Mouse (Mus musculus): ENCODE measurements around the gene Dapk2. TPM values are rescaled to one million over a fixed set of nuclear protein-coding genes. Genes with fewer than 3 reads are reported as not detected.

Dapk2 gene
- polyA plus RNA-seq, 1 experiment from 2014 or later = 6.7 TPM

DNA sequence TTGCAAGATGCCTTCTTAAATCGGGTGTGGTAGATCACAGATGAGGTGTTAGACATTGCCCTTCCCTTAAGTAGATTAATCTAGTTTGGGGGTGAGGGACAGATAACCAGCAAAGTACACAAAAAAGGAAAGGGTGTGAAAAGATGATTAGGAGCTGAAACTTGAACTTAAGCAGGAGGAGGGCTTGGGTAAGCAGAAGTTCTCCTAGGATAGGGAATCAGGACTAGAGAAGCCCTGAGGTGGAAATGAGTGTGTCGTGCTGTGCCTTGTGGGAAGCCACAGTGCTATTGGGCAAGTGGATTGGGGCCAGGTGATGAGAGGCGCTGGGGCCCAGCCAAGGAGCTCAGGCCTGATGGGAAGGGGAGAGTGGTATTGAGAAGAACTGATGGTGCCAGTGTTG is 36.0 kb downstream of the Dapk2 start:
- H3K4me1 ChIP-seq (ENCODE audit: control insufficient read depth, insufficient read depth, low read length) = no peaks in the 10 kb centered on the region
- no peak overlapping the region for H3K9ac ChIP-seq (ENCODE audit: low read length)
- DNase-seq (ENCODE audit: low spot score, missing footprints) (peak; percentile 44), ATAC-seq (ENCODE audit: low FRiP score) (no peak)
- H3K27ac ChIP-seq (ENCODE audit: low read depth, low read length) = no peak overlapping the region
- H3K4me3 ChIP-seq (ENCODE audit: low read depth, low read length) = no peak overlapping the region
- 81% methylated on average over 3 of the region's 3 CpGs for WGBS
- no peak overlapping the region for H3K4me2 ChIP-seq
- H3K36me3 ChIP-seq (ENCODE audit: control insufficient read depth, insufficient read depth, low read length) = no peaks in the 10 kb centered on the region
- H3K9me3 ChIP-seq (ENCODE audit: control insufficient read depth, low read length) = no peaks in the 10 kb centered on the region
- H3K27me3 ChIP-seq (ENCODE audit: control insufficient read depth, insufficient read depth, low read length) = no peaks in the 10 kb centered on the region

DNA sequence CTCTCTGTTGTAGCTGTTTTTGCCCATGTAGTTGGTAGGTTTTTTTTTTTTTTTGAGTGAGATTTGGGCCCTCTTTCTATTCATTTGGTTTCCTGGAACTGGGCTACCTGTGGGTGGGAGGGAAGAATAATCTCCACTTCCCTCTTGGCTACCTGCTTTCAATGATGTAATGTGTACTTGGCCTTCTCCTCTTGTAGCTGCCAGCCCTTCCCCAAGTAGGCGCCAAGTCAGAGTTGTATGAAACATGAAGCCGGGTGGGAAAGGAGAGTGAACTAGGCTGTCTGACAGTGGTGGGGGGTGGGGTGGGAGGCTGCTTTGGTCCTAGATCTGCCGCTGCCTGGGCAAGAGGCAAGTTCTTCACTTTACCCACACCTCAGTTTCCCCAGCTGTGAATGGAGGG is 38.5 kb downstream of the Dapk2 start:
- Histone ChIP-seq H3K4me1 (ENCODE audit: control insufficient read depth, insufficient read depth, low read length) (no peaks in the 10 kb centered on the region), H3K4me3 (ENCODE audit: low read depth, low read length) (no peak overlapping the region), H3K9ac (ENCODE audit: low read length) (no peak overlapping the region), H3K27me3 (ENCODE audit: control insufficient read depth, insufficient read depth, low read length) (no peaks in the 10 kb centered on the region), H3K36me3 (ENCODE audit: control insufficient read depth, insufficient read depth, low read length) (no peaks in the 10 kb centered on the region), H3K9me3 (ENCODE audit: control insufficient read depth, low read length) (no peaks in the 10 kb centered on the region), H3K4me2 (no peak overlapping the region), H3K27ac (ENCODE audit: low read depth, low read length) (no peak overlapping the region)
- WGBS = 78% methylated on average over 3 of the region's 3 CpGs
- DNase-seq (ENCODE audit: low spot score, missing footprints) (peak; percentile 28), ATAC-seq (ENCODE audit: low FRiP score) (no peak)

DNA sequence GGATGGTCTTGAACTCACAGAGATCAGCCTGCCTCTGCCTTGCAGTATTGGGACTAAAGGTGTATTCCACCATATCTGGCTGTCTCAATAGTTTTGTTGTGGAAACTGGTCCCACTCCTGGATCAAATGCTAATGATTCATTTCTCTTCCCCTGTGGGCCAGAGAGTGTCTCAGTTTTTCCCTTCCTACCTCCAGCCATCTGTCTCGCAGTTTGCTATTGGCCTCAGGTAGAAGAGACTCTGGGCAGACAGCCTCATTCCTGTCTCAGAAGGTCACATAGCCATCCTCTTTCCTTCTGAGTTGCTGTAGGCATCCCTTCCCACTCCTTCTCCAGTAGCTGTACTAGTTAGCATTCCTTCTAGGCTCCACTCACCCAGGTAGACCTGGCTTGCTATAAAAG is 40.5 kb downstream of the Dapk2 start:
- H3K9me3 ChIP-seq (ENCODE audit: control insufficient read depth, low read length) = no peaks in the 10 kb centered on the region
- no peak overlapping the region for H3K9ac ChIP-seq (ENCODE audit: low read length)
- WGBS = 92% methylated on average over 1 of the region's 1 CpGs
- DNase-seq (ENCODE audit: low spot score, missing footprints) (no peak), ATAC-seq (ENCODE audit: low FRiP score) (no peak)
- no peaks in the 10 kb centered on the region for H3K4me1 ChIP-seq (ENCODE audit: control insufficient read depth, insufficient read depth, low read length)
- H3K27ac ChIP-seq (ENCODE audit: low read depth, low read length) = no peak overlapping the region
- H3K27me3 ChIP-seq (ENCODE audit: control insufficient read depth, insufficient read depth, low read length) = no peaks in the 10 kb centered on the region
- H3K4me2 ChIP-seq = no peak overlapping the region
- no peaks in the 10 kb centered on the region for H3K36me3 ChIP-seq (ENCODE audit: control insufficient read depth, insufficient read depth, low read length)
- no peak overlapping the region for H3K4me3 ChIP-seq (ENCODE audit: low read depth, low read length)

DNA sequence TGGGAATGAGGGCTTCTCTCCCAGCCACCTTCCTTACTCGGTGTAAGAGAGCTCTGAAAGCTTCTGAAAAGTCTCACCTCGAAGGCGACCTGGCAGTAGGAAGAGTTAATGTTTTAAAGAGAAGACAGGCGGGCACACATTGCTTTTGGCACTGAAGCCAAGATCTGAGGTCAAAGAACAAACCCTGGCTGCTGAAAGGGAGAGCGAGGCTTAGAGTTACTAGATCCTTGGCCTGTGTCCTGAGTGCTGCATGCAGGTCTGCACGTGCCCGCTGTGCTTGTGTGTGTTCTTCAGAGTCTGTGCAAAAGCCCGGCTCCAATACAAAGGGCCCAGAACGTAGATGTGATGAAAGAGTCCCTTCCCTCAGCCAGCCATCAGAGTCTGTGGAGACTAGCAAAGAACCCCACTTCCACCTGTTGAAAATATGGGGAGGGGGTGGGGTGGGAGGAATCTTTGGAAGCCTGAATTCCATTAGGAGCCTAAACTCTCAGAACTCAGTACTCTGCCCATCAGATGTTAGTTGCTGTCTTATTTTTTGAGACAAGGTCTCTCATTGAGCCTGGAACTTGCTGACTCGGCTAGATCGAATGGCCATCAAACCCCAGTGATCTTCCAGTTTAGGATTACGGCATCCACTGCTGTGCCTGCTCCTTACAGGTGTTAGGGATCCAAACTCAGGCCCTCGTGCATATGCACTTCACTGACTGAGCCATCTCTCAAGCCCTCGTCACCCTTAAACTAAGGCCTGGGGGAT is 41.8 kb downstream of the Dapk2 start:
- WGBS = 87% methylated on average over 14 of the region's 14 CpGs
- no peak for ATAC-seq (ENCODE audit: low FRiP score)

DNA sequence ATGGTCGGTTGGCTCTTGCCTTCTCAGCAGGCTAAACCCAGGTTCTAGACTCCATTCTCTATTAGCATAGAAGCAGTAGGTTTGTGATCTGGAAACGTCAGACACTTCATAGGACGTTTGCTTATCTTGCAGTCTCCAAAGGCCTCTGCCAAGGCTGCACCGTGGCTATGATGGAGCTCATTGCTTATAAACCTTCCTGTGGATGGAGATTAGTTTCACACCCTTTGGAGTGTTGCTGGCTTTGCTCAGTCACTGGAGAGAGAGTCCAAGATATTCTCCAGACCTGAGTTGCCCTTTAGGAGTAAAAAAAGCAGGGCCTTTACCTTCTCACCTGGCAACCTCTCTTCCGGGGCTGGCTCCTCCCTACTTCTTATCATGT is 42.4 kb downstream of the Dapk2 start:
- no peaks in the 10 kb centered on the region for H3K4me1 ChIP-seq (ENCODE audit: control insufficient read depth, insufficient read depth, low read length)
- H3K27ac ChIP-seq (ENCODE audit: low read depth, low read length) = no peak overlapping the region
- H3K27me3 ChIP-seq (ENCODE audit: control insufficient read depth, insufficient read depth, low read length) = no peaks in the 10 kb centered on the region
- WGBS = 84% methylated on average over 5 of the region's 5 CpGs
- ATAC-seq (ENCODE audit: low FRiP score) = no peak
- no peaks in the 10 kb centered on the region for H3K9me3 ChIP-seq (ENCODE audit: control insufficient read depth, low read length)
- no peak overlapping the region for H3K9ac ChIP-seq (ENCODE audit: low read length)
- H3K4me2 ChIP-seq = no peak overlapping the region
- no peak for DNase-seq (ENCODE audit: low spot score, missing footprints)
- H3K4me3 ChIP-seq (ENCODE audit: low read depth, low read length) = no peak overlapping the region
- H3K36me3 ChIP-seq (ENCODE audit: control insufficient read depth, insufficient read depth, low read length) = no peaks in the 10 kb centered on the region

More for the DNA sequence above, 41.8 kb downstream of the Dapk2 start:
- no peak for DNase-seq (ENCODE audit: low spot score, missing footprints)
- H3K36me3 ChIP-seq (ENCODE audit: control insufficient read depth, insufficient read depth, low read length) = no peaks in the 10 kb centered on the region
- no peak overlapping the region for H3K9ac ChIP-seq (ENCODE audit: low read length)
- no peak overlapping the region for H3K27ac ChIP-seq (ENCODE audit: low read depth, low read length)
- H3K4me3 ChIP-seq (ENCODE audit: low read depth, low read length) = no peak overlapping the region
- no peaks in the 10 kb centered on the region for H3K27me3 ChIP-seq (ENCODE audit: control insufficient read depth, insufficient read depth, low read length)
- no peaks in the 10 kb centered on the region for H3K9me3 ChIP-seq (ENCODE audit: control insufficient read depth, low read length)
- H3K4me2 ChIP-seq = no peak overlapping the region
- no peaks in the 10 kb centered on the region for H3K4me1 ChIP-seq (ENCODE audit: control insufficient read depth, insufficient read depth, low read length)

DNA sequence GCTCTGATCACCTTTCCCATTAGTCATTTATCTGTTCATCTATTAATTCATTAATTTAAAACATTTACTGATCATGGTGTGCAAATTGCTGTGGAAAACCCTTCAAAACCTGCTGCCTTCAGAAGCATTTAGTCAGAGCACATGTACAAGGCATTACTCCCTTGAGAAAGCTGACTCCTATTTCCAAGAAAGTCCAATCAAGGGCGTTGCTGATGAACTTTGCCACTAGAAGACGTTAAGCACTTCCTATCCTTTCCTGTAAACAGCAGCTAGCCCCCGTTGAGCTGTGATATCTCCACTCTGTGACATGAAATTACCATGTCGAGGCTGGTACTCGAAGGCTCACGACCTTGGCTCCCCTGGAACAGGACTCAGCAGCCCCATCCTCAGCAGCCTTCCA is 43.6 kb downstream of the Dapk2 start:
- Histone ChIP-seq H3K9ac (ENCODE audit: low read length) (no peak overlapping the region), H3K27me3 (ENCODE audit: control insufficient read depth, insufficient read depth, low read length) (no peaks in the 10 kb centered on the region), H3K4me2 (no peak overlapping the region), H3K4me1 (ENCODE audit: control insufficient read depth, insufficient read depth, low read length) (no peaks in the 10 kb centered on the region), H3K36me3 (ENCODE audit: control insufficient read depth, insufficient read depth, low read length) (no peaks in the 10 kb centered on the region), H3K9me3 (ENCODE audit: control insufficient read depth, low read length) (no peaks in the 10 kb centered on the region), H3K4me3 (ENCODE audit: low read depth, low read length) (no peak overlapping the region), H3K27ac (ENCODE audit: low read depth, low read length) (no peak overlapping the region)
- 75% methylated on average over 6 of the region's 6 CpGs for WGBS
- no peak for DNase-seq (ENCODE audit: low spot score, missing footprints)
- no peak for ATAC-seq (ENCODE audit: low FRiP score)

DNA sequence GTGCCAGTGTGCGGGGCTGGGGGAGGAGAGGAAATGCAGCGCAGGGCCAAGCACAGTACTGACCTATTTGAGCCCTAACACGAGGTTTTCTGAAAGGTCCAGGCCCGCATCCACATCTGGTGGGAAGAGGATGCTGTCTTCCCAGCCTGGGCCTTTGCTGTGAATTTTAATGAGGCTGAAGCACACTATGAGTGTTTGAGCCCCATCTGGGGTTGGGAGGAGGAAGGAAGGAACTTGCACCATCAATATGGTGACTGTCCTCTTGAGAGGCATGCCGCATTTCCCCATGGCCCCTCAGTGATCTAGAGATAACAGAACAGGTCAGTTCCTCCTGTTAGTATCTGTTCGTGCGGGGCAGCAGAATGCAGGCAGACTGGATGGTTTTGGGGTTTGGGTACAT is 44.4 kb downstream of the Dapk2 start:
- ATAC-seq (ENCODE audit: low FRiP score) = no peak
- Histone ChIP-seq H3K27me3 (ENCODE audit: control insufficient read depth, insufficient read depth, low read length) (no peaks in the 10 kb centered on the region), H3K27ac (ENCODE audit: low read depth, low read length) (no peak overlapping the region), H3K36me3 (ENCODE audit: control insufficient read depth, insufficient read depth, low read length) (no peaks in the 10 kb centered on the region), H3K4me1 (ENCODE audit: control insufficient read depth, insufficient read depth, low read length) (no peaks in the 10 kb centered on the region), H3K9ac (ENCODE audit: low read length) (no peak overlapping the region), H3K9me3 (ENCODE audit: control insufficient read depth, low read length) (no peaks in the 10 kb centered on the region), H3K4me3 (ENCODE audit: low read depth, low read length) (no peak overlapping the region), H3K4me2 (no peak overlapping the region)
- peak; percentile 56 for DNase-seq (ENCODE audit: low spot score, missing footprints)
- 83% methylated on average over 7 of the region's 7 CpGs for WGBS

DNA sequence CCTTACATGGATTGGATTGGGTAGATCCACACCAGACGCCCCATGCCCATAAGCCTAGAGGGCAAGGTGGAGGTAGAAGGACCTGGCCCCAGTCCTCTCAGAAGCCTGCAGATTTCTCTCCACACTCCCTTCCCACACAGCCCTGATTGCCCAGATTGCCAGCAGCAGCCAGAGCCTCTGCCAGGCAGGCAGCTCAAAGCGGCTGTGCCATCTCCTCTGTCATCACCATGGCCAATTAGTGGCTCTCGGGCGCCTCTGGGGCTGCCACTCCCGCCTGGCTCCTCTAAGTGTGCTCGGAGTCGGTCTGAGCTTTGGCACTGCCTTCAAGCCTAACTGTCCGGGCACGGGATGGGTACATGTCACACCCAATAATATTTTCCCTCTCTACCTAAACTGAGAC is 47.7 kb downstream of the Dapk2 start:
- no peaks in the 10 kb centered on the region for H3K4me1 ChIP-seq (ENCODE audit: control insufficient read depth, insufficient read depth, low read length)
- no peak for ATAC-seq (ENCODE audit: low FRiP score)
- H3K4me3 ChIP-seq (ENCODE audit: low read depth, low read length) = no peak overlapping the region
- DNase-seq (ENCODE audit: low spot score, missing footprints) = no peak
- no peaks in the 10 kb centered on the region for H3K9me3 ChIP-seq (ENCODE audit: control insufficient read depth, low read length)
- no peak overlapping the region for H3K9ac ChIP-seq (ENCODE audit: low read length)
- 87% methylated on average over 9 of the region's 9 CpGs for WGBS
- H3K36me3 ChIP-seq (ENCODE audit: control insufficient read depth, insufficient read depth, low read length) = no peaks in the 10 kb centered on the region
- H3K27ac ChIP-seq (ENCODE audit: low read depth, low read length) = no peak overlapping the region
- no peaks in the 10 kb centered on the region for H3K27me3 ChIP-seq (ENCODE audit: control insufficient read depth, insufficient read depth, low read length)
- H3K4me2 ChIP-seq = no peak overlapping the region

DNA sequence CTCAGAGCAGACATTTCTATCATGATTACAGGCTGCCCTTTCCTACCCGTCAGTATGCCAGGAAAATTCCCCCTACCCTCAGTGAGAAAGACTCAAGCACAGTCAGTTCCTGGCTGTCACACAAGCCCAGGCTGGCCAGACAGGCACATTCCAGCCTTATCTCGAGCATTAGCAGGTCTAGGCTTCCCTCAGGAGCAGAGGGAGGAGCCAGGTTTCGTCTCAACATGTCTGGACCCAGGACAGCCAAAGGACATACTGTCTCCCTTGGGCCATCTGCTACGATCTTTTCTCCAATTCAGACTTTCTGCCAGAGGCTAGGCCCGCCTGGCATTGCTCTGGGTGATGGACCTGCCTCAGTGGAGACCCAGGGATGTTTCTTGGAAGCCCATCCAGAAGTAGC is 48.8 kb downstream of the Dapk2 start:
- Histone ChIP-seq H3K4me3 (ENCODE audit: low read depth, low read length) (no peak overlapping the region), H3K4me1 (ENCODE audit: control insufficient read depth, insufficient read depth, low read length) (peaks cover 2% of the 10 kb centered on the region; the same call in 1 of the 2 replicates), H3K9ac (ENCODE audit: low read length) (no peak overlapping the region), H3K9me3 (ENCODE audit: control insufficient read depth, low read length) (no peaks in the 10 kb centered on the region), H3K27me3 (ENCODE audit: control insufficient read depth, insufficient read depth, low read length) (no peaks in the 10 kb centered on the region), H3K36me3 (ENCODE audit: control insufficient read depth, insufficient read depth, low read length) (no peaks in the 10 kb centered on the region), H3K27ac (ENCODE audit: low read depth, low read length) (no peak overlapping the region), H3K4me2 (no peak overlapping the region)
- DNase-seq (ENCODE audit: low spot score, missing footprints) (no peak), ATAC-seq (ENCODE audit: low FRiP score) (no peak)
- 76% methylated on average over 5 of the region's 5 CpGs for WGBS
